Mouse (Mus musculus) midbrain, embryonic 14.5 days (tissue): ENCODE results near the gene Lrrc17. TPM values are rescaled to one million over a fixed set of nuclear protein-coding genes. Genes with fewer than 3 reads are reported as not detected.
"Not testable (repeated sequence)": the region's sequence is repeated elsewhere in the genome, so short reads cannot be mapped to it uniquely, and the experiment has no call there.

Experiments used
- ATAC-seq: fragments of 200-750 bp; cut with Nextera tagmentation; 2 replicates; pipeline ENCODE4 v1.8.0; 2017; ENCODE audit warnings: moderate number of reproducible peaks, moderate library complexity; ENCODE audit not compliant: low FRiP score, low TSS enrichment
- DNase-seq: peaks from one replicate; pipeline ENCODE4 v3.0.0-alpha.2; 2015
- H3K27ac ChIP-seq: fragments of 300-500 bp; sonication (generic); replicated peaks from 2 replicates; pipeline ENCODE4 v1.5.1; 2014; ENCODE audit warnings: mild to moderate bottlenecking, low read depth, low read length, moderate library complexity
- H3K27me3 ChIP-seq: fragments of 300-500 bp; sonication (generic); 2 replicates; pipeline ENCODE4 v1.6.1; 2014; ENCODE audit warnings: low read length, control low read depth, mixed read lengths; ENCODE audit not compliant: control insufficient read depth, insufficient read depth
- H3K36me3 ChIP-seq: fragments of 300-500 bp; sonication (generic); 2 replicates; pipeline ENCODE4 v1.6.1; 2014; ENCODE audit warnings: low read length, control low read depth; ENCODE audit not compliant: control insufficient read depth, insufficient read depth
- H3K4me1 ChIP-seq: fragments of 300-500 bp; sonication (generic); 2 replicates; pipeline ENCODE4 v1.6.1; 2014; ENCODE audit warnings: mild to moderate bottlenecking, antibody characterized with exemption, low read length, control low read depth; ENCODE audit not compliant: control insufficient read depth, insufficient read depth
- H3K4me2 ChIP-seq: fragments of 300-500 bp; sonication (generic); 2 replicates; pipeline ENCODE4 v1.6.1; 2014; ENCODE audit warnings: mild to moderate bottlenecking, low read length, moderate library complexity
- H3K4me3 ChIP-seq: fragments of 300-500 bp; sonication (generic); replicated peaks from 2 replicates; pipeline ENCODE4 v1.5.1; 2014; ENCODE audit warnings: low read depth, low read length
- H3K9ac ChIP-seq: fragments of 300-500 bp; sonication (generic); replicated peaks from 2 replicates; pipeline ENCODE4 v1.6.1; 2014; ENCODE audit warnings: mild to moderate bottlenecking, low read length, moderate library complexity
- H3K9me3 ChIP-seq: fragments of 300-500 bp; sonication (generic); 2 replicates; pipeline ENCODE4 v1.6.1; 2016; ENCODE audit warnings: low read length, control low read depth, mixed read lengths; ENCODE audit not compliant: control insufficient read depth
- WGBS: fragments of 180-500 bp; shearing (Covaris S2); extraction: QIAGEN DNeasy Blood & Tissue Kit; methylation state at CpG from one replicate; pipeline ENCODE4 v1.1.7; 2014; 5-methylcytosine and 5-hydroxymethylcytosine counted together
- polyA plus RNA-seq: library from polyadenylated mRNA; unstranded; fragments of >200 nt; fragmentation: Nextera tagmentation; extraction: Ambion mirVana; gene quantifications from 2 replicates; pipeline ENCODE4 v1.2.1, GENCODE M21; 2014

Lrrc17 gene
- polyA plus RNA-seq, 1 experiment from 2014 or later = 9.9 TPM

DNA sequence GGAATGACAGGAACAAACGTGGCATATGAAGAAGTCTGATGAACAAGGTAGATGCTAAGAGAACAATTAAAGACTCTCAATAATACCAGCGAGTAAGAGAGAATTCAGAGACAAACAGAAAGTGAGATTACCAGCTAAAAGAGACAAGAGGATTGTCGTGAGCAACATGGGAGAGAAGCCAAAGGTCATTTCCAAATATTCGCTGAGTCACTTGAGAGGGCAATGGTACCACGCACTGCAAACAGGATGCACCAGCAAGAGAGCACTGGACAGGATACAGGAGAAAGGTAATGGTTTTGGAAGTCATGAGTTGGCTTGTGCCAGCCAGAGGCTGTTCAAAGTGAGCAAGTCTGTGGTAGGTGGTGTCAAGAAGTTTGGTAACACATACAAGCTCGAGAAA is 62.6 kb downstream of the Lrrc17 start:
- H3K4me2 ChIP-seq = no peak overlapping the region
- H3K36me3 ChIP-seq = no peaks in the 10 kb centered on the region
- DNase-seq = no peak
- H3K4me3 ChIP-seq = no peak overlapping the region
- no peaks in the 10 kb centered on the region for H3K27me3 ChIP-seq
- H3K27ac ChIP-seq = no peak overlapping the region
- H3K9ac ChIP-seq = no peak overlapping the region
- H3K4me1 ChIP-seq = no peaks in the 10 kb centered on the region
- no peaks in the 10 kb centered on the region for H3K9me3 ChIP-seq
- ATAC-seq = no peak
- WGBS = 76% methylated on average over 6 of the region's 6 CpGs

DNA sequence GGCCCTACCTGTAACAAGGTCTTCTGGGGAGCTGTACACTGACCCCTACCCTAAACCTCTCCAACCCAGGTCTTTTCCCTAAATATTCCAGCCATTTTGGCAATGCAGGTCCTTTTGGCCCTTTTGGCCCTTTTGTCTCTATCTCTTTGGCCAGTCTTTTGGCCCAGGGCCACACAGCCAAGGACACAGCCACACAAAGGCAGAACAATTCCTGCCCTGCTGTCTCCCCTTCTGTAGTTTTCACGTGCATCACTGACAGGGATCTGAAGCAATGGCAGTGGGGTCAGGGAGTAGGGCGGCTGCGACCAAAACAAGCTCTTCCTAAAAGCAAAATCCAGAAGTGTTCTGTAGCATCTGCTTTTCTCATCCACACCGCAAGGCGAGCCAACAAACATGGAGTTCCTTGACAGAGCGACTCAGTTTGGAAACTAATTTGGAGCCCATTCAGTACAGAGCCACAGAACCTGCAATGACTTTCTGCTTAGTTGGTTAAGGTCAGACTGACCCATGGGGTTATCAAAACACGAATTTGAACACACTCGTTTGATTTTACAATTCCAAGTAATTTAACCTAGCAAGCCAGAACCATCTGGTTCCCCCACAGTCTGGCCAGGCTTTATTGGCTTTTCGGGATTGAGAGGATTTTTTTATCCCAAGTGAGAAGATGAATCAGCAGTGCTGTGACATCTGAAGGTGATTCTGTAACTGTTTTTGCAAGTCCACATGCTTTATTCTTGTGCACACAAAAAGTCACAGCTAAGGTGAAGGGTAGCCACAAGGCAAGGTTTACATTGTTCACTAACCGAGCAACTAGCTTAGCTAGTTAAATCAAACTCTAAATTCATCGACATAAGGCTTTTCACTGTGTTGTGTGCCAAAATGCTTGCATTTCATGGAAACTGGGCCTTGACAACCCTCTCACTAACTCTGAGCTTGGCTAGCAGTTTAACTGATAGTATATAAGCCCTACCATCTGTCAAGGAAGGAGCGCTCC is 65.2 kb downstream of the Lrrc17 start:
- Histone ChIP-seq H3K27me3 (no peaks in the 10 kb centered on the region), H3K27ac (no peak overlapping the region), H3K4me2 (no peak overlapping the region), H3K36me3 (no peaks in the 10 kb centered on the region), H3K4me1 (no peaks in the 10 kb centered on the region), H3K9me3 (no peaks in the 10 kb centered on the region), H3K9ac (no peak overlapping the region), H3K4me3 (no peak overlapping the region)
- no peak for ATAC-seq
- whole genome bisulfite sequencing = 80% methylated on average over 12 of the region's 12 CpGs
- DNase-seq = no peak

DNA sequence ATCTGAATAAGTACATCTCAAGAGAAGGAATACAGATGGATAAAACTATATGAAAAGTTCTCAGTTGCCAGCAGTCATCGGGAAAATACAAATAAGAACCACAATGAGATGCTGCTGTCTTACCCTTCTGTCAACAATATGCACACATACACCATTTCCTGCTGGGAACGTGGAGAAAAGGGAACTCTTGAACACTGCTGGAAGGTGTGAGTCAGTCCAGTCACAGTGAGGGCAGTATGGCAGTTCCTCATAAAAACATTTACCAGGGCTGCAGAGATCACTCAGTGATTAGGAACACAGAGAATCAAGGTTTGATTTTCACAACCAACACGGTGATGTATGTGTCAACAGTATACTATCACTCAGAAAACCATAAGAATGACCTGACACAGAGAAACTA is 67.6 kb downstream of the Lrrc17 start:
- WGBS = 85% methylated on average over 3 of the region's 3 CpGs
- Histone ChIP-seq H3K9ac (no peak overlapping the region), H3K27ac (no peak overlapping the region), H3K27me3 (no peaks in the 10 kb centered on the region), H3K9me3 (no peaks in the 10 kb centered on the region), H3K4me1 (no peaks in the 10 kb centered on the region), H3K36me3 (no peaks in the 10 kb centered on the region), H3K4me2 (no peak overlapping the region), H3K4me3 (no peak overlapping the region)
- ATAC-seq = no peak
- no peak for DNase-seq

DNA sequence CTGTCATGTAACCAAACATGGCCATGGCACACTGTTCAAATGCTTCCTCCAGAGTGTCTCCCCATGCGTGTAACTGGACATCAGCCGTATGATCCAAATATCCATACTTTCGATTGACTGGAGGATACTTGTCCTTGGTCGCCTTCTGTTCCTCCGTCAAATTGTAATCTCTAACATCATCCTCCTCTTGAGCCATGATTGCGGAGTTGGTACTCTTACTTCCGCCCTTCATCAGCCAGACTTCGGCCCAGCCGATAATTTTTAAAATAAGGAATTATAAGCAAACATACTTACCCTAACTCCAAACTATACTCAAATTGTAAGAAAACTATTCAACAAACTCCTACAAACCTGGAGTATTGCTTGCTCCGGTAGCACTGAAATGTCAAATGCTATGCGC is 70.9 kb downstream of the Lrrc17 start:
- DNase-seq, H3K4me2 ChIP-seq, H3K9ac ChIP-seq, H3K4me1 ChIP-seq, H3K4me3 ChIP-seq, H3K27me3 ChIP-seq, ATAC-seq, H3K27ac ChIP-seq, H3K36me3 ChIP-seq, H3K9me3 ChIP-seq: not testable (repeated sequence)
- WGBS = 97% methylated on average over 11 of the region's 11 CpGs

DNA sequence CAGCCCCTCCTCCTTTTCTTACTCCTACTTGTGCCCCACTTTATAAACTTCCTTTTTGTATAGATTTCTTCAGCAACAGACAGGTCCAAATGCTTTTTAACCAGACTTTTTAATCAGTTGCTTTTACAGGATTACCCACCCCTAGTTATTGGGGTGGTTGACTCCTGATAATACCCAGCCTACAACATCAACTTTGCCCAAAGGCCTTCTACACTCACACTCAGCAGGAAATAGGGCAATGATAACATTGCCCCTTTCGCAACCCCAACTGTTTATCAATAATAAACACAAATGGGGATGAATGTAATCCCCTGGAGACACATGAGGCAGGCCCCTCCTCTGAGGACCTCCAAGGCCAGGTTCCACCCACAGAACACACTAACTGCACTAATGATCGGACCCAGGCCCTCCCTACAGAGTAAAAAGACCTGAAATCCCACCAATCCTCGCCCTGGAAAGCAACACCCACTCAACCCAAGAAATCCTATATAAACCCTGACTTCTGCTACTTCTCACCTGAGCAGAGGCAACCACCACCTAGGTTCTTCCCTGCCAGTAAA is 73.2 kb downstream of the Lrrc17 start:
- ATAC-seq (no peak), DNase-seq (no peak)
- Histone ChIP-seq H3K27me3 (no peaks in the 10 kb centered on the region), H3K9ac (no peak overlapping the region), H3K36me3 (no peaks in the 10 kb centered on the region), H3K4me3 (no peak overlapping the region), H3K4me2 (no peak overlapping the region), H3K27ac (no peak overlapping the region), H3K4me1 (no peaks in the 10 kb centered on the region), H3K9me3 (no peaks in the 10 kb centered on the region)
- 80% methylated on average over 3 of the region's 3 CpGs for WGBS

Other genes starting within 250 kb of the Lrrc17 start
- gene Fgl2, start 170.9 kb upstream of the Lrrc17 start, polyA plus RNA-seq = 1.8 and 2.3 TPM in 2 replicates
- 0.07 and 0.36 TPM in 2 replicates for gene Ccdc146, start 118.9 kb upstream of the Lrrc17 start, polyA plus RNA-seq
- gene Fam185a, start 118.6 kb upstream of the Lrrc17 start, polyA plus RNA-seq = 7.9 and 8.4 TPM in 2 replicates
- gene Fbxl13, start 102.1 kb downstream of the Lrrc17 start, polyA plus RNA-seq = 0.09 and 0.47 TPM in 2 replicates
- 73.7 and 85.6 TPM in 2 replicates for gene Armc10, start 102.3 kb downstream of the Lrrc17 start, polyA plus RNA-seq
- 2.3 and 3.9 TPM in 2 replicates for gene Napepld, start 157.8 kb downstream of the Lrrc17 start, polyA plus RNA-seq
- 72.5 and 88.4 TPM in 2 replicates for gene Pmpcb, start 193.6 kb downstream of the Lrrc17 start, polyA plus RNA-seq
- gene Dnajc2, start 241.7 kb downstream of the Lrrc17 start, polyA plus RNA-seq = 75.4 and 76.2 TPM in 2 replicates
- gene Psmc2, start 241.7 kb downstream of the Lrrc17 start, polyA plus RNA-seq = 176 and 187 TPM in 2 replicates